Mouse (Mus musculus) testis, adult 2 months (tissue): Measurements from ENCODE around the gene Amdhd1. TPM values are rescaled to one million over a fixed set of nuclear protein-coding genes. Genes with fewer than 3 reads are reported as not detected.

Experiments
- H3K27ac ChIP-seq: fragments of 200-500 bp; 2 replicates; pipeline ENCODE4 v1.5.1; 2012; ENCODE audit warnings: low read depth, low read length; ENCODE audit not compliant: control insufficient read depth, insufficient read depth
- H3K27me3 ChIP-seq: fragments of 200-500 bp; 2 replicates; pipeline ENCODE4 v1.6.1; 2012; ENCODE audit warnings: mild to moderate bottlenecking, low read length, moderate library complexity; ENCODE audit not compliant: control insufficient read depth, insufficient read depth
- H3K36me3 ChIP-seq: fragments of 200-500 bp; 2 replicates; pipeline ENCODE4 v1.6.1; 2012; ENCODE audit warnings: mild to moderate bottlenecking, low read length; ENCODE audit not compliant: control insufficient read depth, insufficient read depth
- H3K4me1 ChIP-seq: fragments of 200-500 bp; 2 replicates; pipeline ENCODE4 v1.6.1; 2012; ENCODE audit warnings: low read length; ENCODE audit not compliant: control insufficient read depth, insufficient read depth
- H3K4me3 ChIP-seq: fragments of 200-500 bp; 2 replicates; pipeline ENCODE4 v1.5.1; 2012; ENCODE audit warnings: low read depth, mild to moderate bottlenecking, low read length, moderate library complexity, mixed read lengths; ENCODE audit not compliant: control insufficient read depth
- CTCF ChIP-seq: fragments of 200-500 bp; IDR thresholded peaks from 2 replicates; pipeline ENCODE4 v1.5.1; 2012; ENCODE audit warnings: low read depth, mild to moderate bottlenecking, inconsistent platforms, low read length, moderate library complexity; ENCODE audit not compliant: control insufficient read depth, insufficient read depth, insufficient replicate concordance
- POLR2A ChIP-seq: fragments of 200-500 bp; IDR thresholded peaks from 2 replicates; pipeline ENCODE4 v1.6.1; 2012; ENCODE audit warnings: low read depth, mild to moderate bottlenecking, inconsistent platforms, low read length, moderate library complexity; ENCODE audit not compliant: control insufficient read depth
- polyA plus RNA-seq: library from polyadenylated mRNA; depleted of rRNA; stranded (reverse); fragments of >200 nt; gene quantifications from 2 replicates; pipeline ENCODE4 v1.2.3, GENCODE M21; 2012; rRNA removed

The Amdhd1 gene
- 0.07 TPM in 1 of 2 replicates, not detected in the other for polyA plus RNA-seq

DNA sequence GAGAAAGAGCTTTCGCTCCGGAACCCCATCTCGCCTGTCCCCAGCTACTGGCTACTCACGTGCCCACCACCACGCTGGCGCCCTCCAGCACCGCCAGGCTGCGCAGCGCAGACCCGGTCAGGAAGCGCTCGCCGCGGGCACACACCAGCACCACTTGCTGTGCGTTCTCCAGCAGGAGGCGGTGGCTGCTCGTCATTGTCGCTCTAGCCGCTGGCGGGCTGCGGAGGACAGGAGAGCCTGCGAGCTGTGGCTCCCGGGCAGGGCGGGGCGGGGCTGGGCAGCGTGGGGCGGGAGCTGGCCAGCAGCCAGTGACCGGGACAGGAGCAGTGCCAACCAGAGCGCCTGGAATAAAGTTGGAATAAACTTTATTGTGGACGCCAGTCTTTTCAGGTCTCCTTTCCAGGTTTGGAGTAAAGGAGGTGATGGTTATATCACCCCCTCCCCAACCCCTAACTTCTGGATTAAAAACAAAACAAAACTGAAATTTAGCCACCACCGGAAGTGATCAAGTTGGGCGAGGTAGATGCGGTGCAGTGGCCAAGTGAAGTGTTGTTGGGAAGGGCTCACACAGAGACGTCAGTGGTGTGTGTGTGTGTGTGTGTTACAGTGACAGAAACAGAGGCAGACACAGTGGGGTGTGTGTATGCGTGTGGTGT is at the start of gene Amdhd1:
Gene Amdhd1 (minus strand): TSS at position 259 of the 656 bp plus-strand sequence.
- peak within 1 kb of the TSS; percentile 72 for H3K27ac ChIP-seq
- TF ChIP-seq CTCF (peak; percentile 37; the same call in 1 of the 2 replicates), POLR2A (no peak)
- H3K27me3 ChIP-seq = no peaks in the 10 kb centered on the region
- peak within 1 kb of the TSS; percentile 85 for H3K4me3 ChIP-seq
- H3K36me3 ChIP-seq = no peaks in the 10 kb centered on the region
- H3K4me1 ChIP-seq = peaks cover 9% of the 10 kb centered on the region

DNA sequence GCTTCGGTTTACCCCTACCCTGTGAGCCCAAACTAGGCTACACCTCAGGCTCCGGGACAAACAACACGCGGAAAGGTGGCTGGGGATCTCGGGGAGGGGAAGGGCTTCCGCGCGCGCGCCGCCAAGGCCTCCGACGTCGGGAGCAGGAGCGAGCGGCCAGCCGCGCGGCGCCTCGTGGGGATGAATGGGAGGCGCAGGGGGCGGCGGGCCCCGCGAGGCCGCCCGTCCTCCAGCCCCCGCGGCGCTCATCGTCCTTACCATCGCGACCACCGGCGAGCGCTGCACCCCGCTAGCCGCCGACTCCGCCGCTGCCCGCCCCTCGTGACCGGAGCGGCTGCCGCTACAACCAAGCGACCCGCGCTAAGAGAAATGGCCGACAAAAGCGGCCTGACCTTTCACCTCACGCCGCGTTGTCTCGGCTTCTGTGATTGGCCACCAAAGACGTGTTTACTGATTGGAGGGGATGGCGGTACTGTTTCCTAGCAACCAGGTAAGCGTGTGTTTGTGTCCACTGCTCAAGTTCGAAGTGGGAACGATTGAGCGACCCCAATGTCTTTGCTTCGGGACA is 49.5 kb upstream of the Amdhd1 start, which contains the start of gene Snrpf:
Gene Snrpf (minus strand): TSS at position 426 of the 568 bp plus-strand sequence.
- Histone ChIP-seq H3K4me3 (peak within 1 kb of the TSS; percentile 91), H3K36me3 (no peaks in the 10 kb centered on the region), H3K4me1 (peaks cover 5% of the 10 kb centered on the region), H3K27ac (peak within 1 kb of the TSS; percentile 79), H3K27me3 (no peaks in the 10 kb centered on the region)
- TF ChIP-seq POLR2A (peak; percentile 85), CTCF (no peak)

DNA sequence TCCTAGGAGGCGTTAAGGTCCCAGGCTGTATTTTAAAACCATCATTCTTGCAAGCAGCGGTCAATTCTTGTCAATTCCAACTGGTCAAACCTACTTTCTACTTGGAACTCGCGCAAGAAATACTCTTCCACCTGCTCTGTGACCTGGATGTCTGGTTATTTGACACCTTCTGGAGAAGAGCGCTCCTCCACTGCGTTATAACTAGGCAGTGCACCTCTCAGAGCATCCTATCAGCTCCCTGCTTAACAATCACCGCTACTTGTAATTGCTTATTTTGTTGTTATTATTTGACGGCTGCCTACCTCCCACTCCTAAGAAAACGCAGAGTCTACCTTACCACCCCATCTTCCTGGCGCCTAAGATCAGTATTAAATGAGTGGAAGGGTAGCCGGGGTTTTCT is 49.0 kb upstream of the Amdhd1 start:
- Histone ChIP-seq H3K36me3 (no peaks in the 10 kb centered on the region), H3K27ac (peak overlapping the region; percentile 71), H3K27me3 (no peaks in the 10 kb centered on the region), H3K4me3 (peak overlapping the region; percentile 91), H3K4me1 (no peaks in the 10 kb centered on the region)
- TF ChIP-seq CTCF = no peak
- no peak for TF ChIP-seq POLR2A

DNA sequence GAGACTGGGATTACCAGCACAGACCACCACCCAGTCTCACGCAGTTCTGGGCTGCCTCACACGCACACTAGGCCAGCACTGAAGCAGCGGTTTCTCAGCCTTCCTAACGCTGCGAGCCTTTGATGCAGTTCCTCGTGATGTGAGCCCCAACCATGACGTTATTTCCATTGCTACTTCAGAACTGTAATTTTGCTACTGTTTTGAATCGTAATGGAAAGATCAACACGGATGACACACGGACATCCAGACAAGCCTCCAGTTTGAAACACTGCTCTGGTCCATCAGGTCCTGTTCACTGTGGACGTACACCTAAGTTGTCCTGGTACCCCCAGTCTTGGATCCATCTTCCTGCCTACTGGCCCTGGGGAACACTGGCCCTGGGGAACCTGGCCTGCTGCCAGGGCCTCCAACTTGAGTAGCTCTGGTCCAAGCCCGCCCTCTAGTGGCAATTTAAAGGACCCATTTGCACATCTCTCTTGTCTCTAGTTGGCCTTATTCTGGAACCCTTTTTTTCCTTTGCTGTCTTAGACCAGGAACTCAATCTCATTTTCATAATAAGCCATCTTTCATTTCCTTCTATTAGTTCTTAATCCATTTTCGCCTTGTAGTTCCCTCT is 37.5 kb upstream of the Amdhd1 start:
- TF ChIP-seq CTCF (peak; percentile 53; the same call in 1 of the 2 replicates), POLR2A (no peak)
- Histone ChIP-seq H3K36me3 (no peaks in the 10 kb centered on the region), H3K27ac (no peak overlapping the region), H3K4me1 (no peaks in the 10 kb centered on the region), H3K27me3 (no peaks in the 10 kb centered on the region), H3K4me3 (no peak overlapping the region)

DNA sequence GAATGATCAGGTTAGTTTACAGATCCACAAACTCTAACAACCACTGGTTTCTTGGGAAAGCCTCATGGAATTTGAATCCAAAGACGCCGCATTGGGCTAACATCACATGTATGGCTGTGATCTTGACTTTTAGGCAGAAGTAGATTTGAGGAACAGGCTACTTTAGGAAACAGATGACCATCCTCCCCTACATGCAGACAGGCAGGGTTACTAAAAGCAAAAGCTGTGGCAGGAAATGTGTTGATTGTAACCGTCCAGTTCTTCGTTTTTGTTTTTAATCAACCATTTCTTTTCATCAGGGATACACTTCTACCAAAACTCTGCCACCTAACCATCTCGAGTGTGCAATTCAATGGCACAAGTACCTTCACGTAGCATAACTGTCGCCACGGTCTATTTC is 36.1 kb upstream of the Amdhd1 start:
- no peak overlapping the region for H3K27ac ChIP-seq
- no peak overlapping the region for H3K4me3 ChIP-seq
- no peaks in the 10 kb centered on the region for H3K27me3 ChIP-seq
- TF ChIP-seq CTCF (no peak), POLR2A (no peak)
- no peaks in the 10 kb centered on the region for H3K36me3 ChIP-seq
- no peaks in the 10 kb centered on the region for H3K4me1 ChIP-seq

DNA sequence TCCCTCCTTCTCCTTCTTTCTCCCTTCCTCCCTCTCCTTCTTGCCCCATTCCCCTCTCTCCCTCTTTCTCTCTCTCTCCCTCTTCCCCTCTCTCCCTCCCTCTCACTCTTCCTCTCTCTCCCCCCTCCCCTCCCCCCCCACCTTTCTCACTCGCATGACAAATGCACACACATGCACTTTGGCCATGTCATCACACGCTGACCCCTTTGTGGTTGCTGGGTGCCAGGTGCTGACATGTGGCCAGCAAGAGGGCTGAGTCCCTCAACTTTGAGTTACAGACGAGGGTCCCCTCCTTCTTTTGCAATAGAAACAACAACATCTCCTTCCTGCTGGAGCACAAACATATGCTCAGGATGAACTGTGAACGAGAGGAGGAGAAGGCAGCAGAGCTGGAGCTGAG is 35.1 kb upstream of the Amdhd1 start:
- no peaks in the 10 kb centered on the region for H3K27me3 ChIP-seq

DNA sequence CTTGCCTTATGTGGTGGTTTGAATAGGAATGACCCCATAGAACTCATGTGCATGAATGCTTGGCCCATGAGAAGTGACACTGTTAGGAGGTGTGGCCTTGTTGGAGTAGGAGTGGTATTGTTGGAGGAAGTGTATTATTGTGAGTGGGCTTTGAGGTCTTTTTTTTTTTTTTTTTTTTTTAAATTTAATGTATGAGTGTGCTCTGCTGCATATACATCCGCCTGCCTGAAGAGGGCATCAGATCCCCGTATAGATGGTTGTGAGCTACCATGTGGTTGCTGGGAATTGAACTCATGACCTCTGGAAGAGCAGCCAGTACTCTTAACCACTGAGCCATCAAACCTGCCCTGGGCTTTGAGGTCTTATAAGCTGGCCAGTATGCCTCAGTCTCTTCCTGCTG is 32.4 kb upstream of the Amdhd1 start:
- Histone ChIP-seq H3K4me1 (no peaks in the 10 kb centered on the region), H3K27me3 (no peaks in the 10 kb centered on the region), H3K27ac (no peak overlapping the region), H3K36me3 (no peaks in the 10 kb centered on the region), H3K4me3 (no peak overlapping the region)
- no peak for TF ChIP-seq POLR2A
- no peak for TF ChIP-seq CTCF

More for the DNA sequence above, 35.1 kb upstream of the Amdhd1 start:
- Histone ChIP-seq H3K4me1 (no peaks in the 10 kb centered on the region), H3K36me3 (no peaks in the 10 kb centered on the region), H3K4me3 (no peak overlapping the region), H3K27ac (no peak overlapping the region)
- TF ChIP-seq CTCF (no peak), POLR2A (no peak)
